Mouse (Mus musculus) liver, adult 2 months (tissue): ENCODE results near the gene Bok.

Experiments
- CTCF ChIP-seq: fragments of 200-500 bp; IDR thresholded peaks from 2 replicates; pipeline ENCODE4 v1.5.1; 2011; ENCODE audit warnings: low read depth, low read length, control low read depth
- POLR2A ChIP-seq: fragments of 200-500 bp; IDR thresholded peaks from 2 replicates; pipeline ENCODE4 v1.6.1; 2011; ENCODE audit warnings: low read length, control low read depth; ENCODE audit not compliant: insufficient read depth; ENCODE audit errors: extremely low read depth

- TF ChIP-seq POLR2A (no peak), CTCF (no peak)
Observed at GRCm38 (mm10) chr1:93737711-93738110, 52.3 kb downstream of the Bok start.
